Mouse (Mus musculus): ENCODE measurements around the gene Tbl3. TPM values are rescaled to one million over a fixed set of nuclear protein-coding genes. Genes with fewer than 3 reads are reported as not detected.

Gene Tbl3
- polyA plus RNA-seq, 1 experiment from 2014 or later: 100 TPM

GRCm38 (mm10) chr17:24653967-24654710 is 53.3 kb downstream of the Tbl3 start:
- peak overlapping the region; percentile 74 for H3K27ac ChIP-seq
- DNase-seq (ENCODE audit: low spot score): peak; percentile 92
- peak overlapping the region; percentile 48 for H3K4me3 ChIP-seq
- H3K9me3 ChIP-seq: no peaks in the 10 kb centered on the region
- WGBS: 5% methylated on average over 19 of the region's 19 CpGs
- H3K27me3 ChIP-seq (ENCODE audit: insufficient read depth, poor library complexity, severe bottlenecking): peaks cover 85% of the 10 kb centered on the region
- H3K4me1 ChIP-seq: peaks cover 36% of the 10 kb centered on the region
- H3K36me3 ChIP-seq: no peaks in the 10 kb centered on the region

- H3K4me3 ChIP-seq: no peak overlapping the region
- no peaks in the 10 kb centered on the region for H3K36me3 ChIP-seq
- 57% methylated on average over 3 of the region's 3 CpGs for WGBS
- H3K27ac ChIP-seq: no peak overlapping the region
- peaks cover 85% of the 10 kb centered on the region for H3K27me3 ChIP-seq (ENCODE audit: insufficient read depth, poor library complexity, severe bottlenecking)
- no peak for DNase-seq (ENCODE audit: low spot score)
- no peaks in the 10 kb centered on the region for H3K9me3 ChIP-seq
- peaks cover 37% of the 10 kb centered on the region for H3K4me1 ChIP-seq
These were observed 55.6 kb downstream of the Tbl3 start for GRCm38 (mm10) chr17:24651835-24652234.

- no peak for DNase-seq (ENCODE audit: low spot score)
These were observed 56.7 kb downstream of the Tbl3 start for GRCm38 (mm10) chr17:24650766-24651165.

GRCm38 (mm10) chr17:24650070-24650616 is 57.3 kb downstream of the Tbl3 start, which contains the start of gene Slc9a3r2:
Gene Slc9a3r2, minus strand, starts transcription at chr17:24650327.
- Histone ChIP-seq H3K27ac (peak within 1 kb of the TSS; percentile 90), H3K9me3 (no peaks in the 10 kb centered on the region), H3K27me3 (ENCODE audit: insufficient read depth, poor library complexity, severe bottlenecking) (peaks cover 84% of the 10 kb centered on the region), H3K4me3 (peak within 1 kb of the TSS; percentile 86), H3K4me1 (peaks cover 50% of the 10 kb centered on the region), H3K36me3 (no peaks in the 10 kb centered on the region)
- under 1% methylated on average over 35 of the region's 41 CpGs for WGBS
- DNase-seq (ENCODE audit: low spot score): no peak

More at GRCm38 (mm10) chr17:24650766-24651165, 56.7 kb downstream of the Tbl3 start:
- Histone ChIP-seq H3K36me3 (no peaks in the 10 kb centered on the region), H3K9me3 (no peaks in the 10 kb centered on the region), H3K4me3 (peak overlapping the region; percentile 86), H3K4me1 (peaks cover 43% of the 10 kb centered on the region), H3K27me3 (ENCODE audit: insufficient read depth, poor library complexity, severe bottlenecking) (peaks cover 82% of the 10 kb centered on the region), H3K27ac (no peak overlapping the region)
- WGBS: 77% methylated on average over 4 of the region's 4 CpGs

- DNase-seq (ENCODE audit: low spot score): no peak
- peak overlapping the region; percentile 86 for H3K4me3 ChIP-seq
- WGBS: 2% methylated on average over 35 of the region's 35 CpGs
- H3K27me3 ChIP-seq (ENCODE audit: insufficient read depth, poor library complexity, severe bottlenecking): peaks cover 84% of the 10 kb centered on the region
- H3K36me3 ChIP-seq: no peaks in the 10 kb centered on the region
- H3K27ac ChIP-seq: peak overlapping the region; percentile 90
- no peaks in the 10 kb centered on the region for H3K9me3 ChIP-seq
- H3K4me1 ChIP-seq: peaks cover 55% of the 10 kb centered on the region
These were observed 57.8 kb downstream of the Tbl3 start for GRCm38 (mm10) chr17:24649581-24650069.

GRCm38 (mm10) chr17:24648731-24649377 is 58.6 kb downstream of the Tbl3 start:
- Histone ChIP-seq H3K4me1 (peaks cover 63% of the 10 kb centered on the region), H3K27me3 (ENCODE audit: insufficient read depth, poor library complexity, severe bottlenecking) (peaks cover 83% of the 10 kb centered on the region), H3K27ac (peak overlapping the region; percentile 90; the same call in 1 of the 2 replicates), H3K36me3 (no peaks in the 10 kb centered on the region), H3K4me3 (peak overlapping the region; percentile 86), H3K9me3 (no peaks in the 10 kb centered on the region)
- 73% methylated on average over 10 of the region's 10 CpGs for WGBS
- no peak for DNase-seq (ENCODE audit: low spot score)

Other genes starting within 250 kb of the Tbl3 start
- gene E4f1, start 237.3 kb downstream of the Tbl3 start, polyA plus RNA-seq (2016; fragmentation: Nextera tagmentation; extraction: Ambion mirVana): 27.1 and 30.3 TPM in 2 replicates
- 86.3 and 91.2 TPM in 2 replicates for gene Pgp, start 237.3 kb downstream of the Tbl3 start, polyA plus RNA-seq (2016; fragmentation: Nextera tagmentation; extraction: Ambion mirVana)
- 0.48 and 0.69 TPM in 2 replicates for gene Bricd5, start 233.8 kb downstream of the Tbl3 start, polyA plus RNA-seq (2016; fragmentation: Nextera tagmentation; extraction: Ambion mirVana)
- 22.3 and 22.7 TPM in 2 replicates for gene Mlst8, start 228.6 kb downstream of the Tbl3 start, polyA plus RNA-seq (2016; fragmentation: Nextera tagmentation; extraction: Ambion mirVana)
- gene Caskin1, start 219.1 kb downstream of the Tbl3 start, polyA plus RNA-seq (2016; fragmentation: Nextera tagmentation; extraction: Ambion mirVana): 0.71 and 1.4 TPM in 2 replicates
- 93.5 and 95.9 TPM in 2 replicates for gene Traf7, start 179.7 kb downstream of the Tbl3 start, polyA plus RNA-seq (2016; fragmentation: Nextera tagmentation; extraction: Ambion mirVana)
- gene Rab26, start 173.4 kb downstream of the Tbl3 start, polyA plus RNA-seq (2016; fragmentation: Nextera tagmentation; extraction: Ambion mirVana): 1.3 and 2.3 TPM in 2 replicates
- gene Pkd1, start 157.8 kb downstream of the Tbl3 start, polyA plus RNA-seq (2016; fragmentation: Nextera tagmentation; extraction: Ambion mirVana): 12.3 and 13.9 TPM in 2 replicates
- gene Tsc2, start 75.0 kb downstream of the Tbl3 start, polyA plus RNA-seq (2016; fragmentation: Nextera tagmentation; extraction: Ambion mirVana): 56.9 and 66.4 TPM in 2 replicates
- gene Nthl1, start 75.0 kb downstream of the Tbl3 start, polyA plus RNA-seq (2016; fragmentation: Nextera tagmentation; extraction: Ambion mirVana): 15.0 and 19.8 TPM in 2 replicates
- 51.5 and 51.9 TPM in 2 replicates for gene Slc9a3r2, start 57.3 kb downstream of the Tbl3 start, polyA plus RNA-seq (2016; fragmentation: Nextera tagmentation; extraction: Ambion mirVana)
- 0.28 TPM in 1 of 2 replicates, not detected in the other for gene Npw, start 49.2 kb downstream of the Tbl3 start, polyA plus RNA-seq (2016; fragmentation: Nextera tagmentation; extraction: Ambion mirVana)
- gene Zfp598, start 38.0 kb downstream of the Tbl3 start, polyA plus RNA-seq (2016; fragmentation: Nextera tagmentation; extraction: Ambion mirVana): 22.3 and 26.2 TPM in 2 replicates
- 0.54 and 1.5 TPM in 2 replicates for gene Syngr3, start 17.7 kb downstream of the Tbl3 start, polyA plus RNA-seq (2016; fragmentation: Nextera tagmentation; extraction: Ambion mirVana)
- gene Gfer, start 11.5 kb downstream of the Tbl3 start, polyA plus RNA-seq (2016; fragmentation: Nextera tagmentation; extraction: Ambion mirVana): 38.3 and 49.4 TPM in 2 replicates
- 0.78 and 0.79 TPM in 2 replicates for gene Noxo1, start 11.4 kb downstream of the Tbl3 start, polyA plus RNA-seq (2016; fragmentation: Nextera tagmentation; extraction: Ambion mirVana)
- gene Rnf151, start 10.4 kb upstream of the Tbl3 start, polyA plus RNA-seq (2016; fragmentation: Nextera tagmentation; extraction: Ambion mirVana): 0.20 and 0.33 TPM in 2 replicates
- gene Rps2, start 10.5 kb upstream of the Tbl3 start, polyA plus RNA-seq (2016; fragmentation: Nextera tagmentation; extraction: Ambion mirVana): 1,171 and 1,258 TPM in 2 replicates
- gene Ndufb10, start 16.8 kb upstream of the Tbl3 start, polyA plus RNA-seq (2016; fragmentation: Nextera tagmentation; extraction: Ambion mirVana): 342 and 383 TPM in 2 replicates
- gene Rpl3l, start 20.2 kb upstream of the Tbl3 start, polyA plus RNA-seq (2016; fragmentation: Nextera tagmentation; extraction: Ambion mirVana): 0.39 and 1.3 TPM in 2 replicates
- 17.8 and 19.7 TPM in 2 replicates for gene Msrb1, start 29.0 kb upstream of the Tbl3 start, polyA plus RNA-seq (2016; fragmentation: Nextera tagmentation; extraction: Ambion mirVana)
- 0.51 and 0.80 TPM in 2 replicates for gene Hs3st6, start 45.3 kb upstream of the Tbl3 start, polyA plus RNA-seq (2016; fragmentation: Nextera tagmentation; extraction: Ambion mirVana)
- not detected in 2 replicates for gene Meiob, start 96.6 kb upstream of the Tbl3 start, polyA plus RNA-seq (2016; fragmentation: Nextera tagmentation; extraction: Ambion mirVana)
- gene Hagh, start 132.5 kb upstream of the Tbl3 start, polyA plus RNA-seq (2016; fragmentation: Nextera tagmentation; extraction: Ambion mirVana): 38.9 and 49.0 TPM in 2 replicates
- gene Fahd1, start 142.7 kb upstream of the Tbl3 start, polyA plus RNA-seq (2016; fragmentation: Nextera tagmentation; extraction: Ambion mirVana): 31.4 and 37.8 TPM in 2 replicates
- 0.21 and 0.85 TPM in 2 replicates for gene Igfals, start 158.3 kb upstream of the Tbl3 start, polyA plus RNA-seq (2016; fragmentation: Nextera tagmentation; extraction: Ambion mirVana)
- 59.1 and 71.0 TPM in 2 replicates for gene Nubp2, start 178.7 kb upstream of the Tbl3 start, polyA plus RNA-seq (2016; fragmentation: Nextera tagmentation; extraction: Ambion mirVana)
- gene Spsb3, start 179.0 kb upstream of the Tbl3 start, polyA plus RNA-seq (2016; fragmentation: Nextera tagmentation; extraction: Ambion mirVana): 31.1 and 36.1 TPM in 2 replicates
- gene Eme2, start 187.4 kb upstream of the Tbl3 start, polyA plus RNA-seq (2016; fragmentation: Nextera tagmentation; extraction: Ambion mirVana): 25.6 and 28.0 TPM in 2 replicates
- gene Mrps34, start 187.5 kb upstream of the Tbl3 start, polyA plus RNA-seq (2016; fragmentation: Nextera tagmentation; extraction: Ambion mirVana): 109 and 117 TPM in 2 replicates
- 30.5 and 41.4 TPM in 2 replicates for gene Nme3, start 188.8 kb upstream of the Tbl3 start, polyA plus RNA-seq (2016; fragmentation: Nextera tagmentation; extraction: Ambion mirVana)
- 36.3 and 42.6 TPM in 2 replicates for gene Mapk8ip3, start 229.3 kb upstream of the Tbl3 start, polyA plus RNA-seq (2016; fragmentation: Nextera tagmentation; extraction: Ambion mirVana)